Mouse (Mus musculus) G1E (cell line): ENCODE measurements around the gene Hrk.

ENCODE experiments used
- CTCF ChIP-seq: IDR thresholded peaks from 2 replicates; pipeline ENCODE4 v1.5.1; 2012; ENCODE audit warnings: low read depth, low read length, inconsistent platforms, mixed read lengths
- GATA1 ChIP-seq: IDR thresholded peaks from 2 replicates; pipeline ENCODE4 v1.6.1; 2012; ENCODE audit warnings: borderline replicate concordance, low read length, inconsistent platforms, mixed read lengths
- POLR2AphosphoS5 ChIP-seq: IDR thresholded peaks from 2 replicates; pipeline ENCODE4 v1.6.1; 2012; ENCODE audit warnings: low read depth, low read length, inconsistent platforms; ENCODE audit not compliant: insufficient replicate concordance

DNA sequence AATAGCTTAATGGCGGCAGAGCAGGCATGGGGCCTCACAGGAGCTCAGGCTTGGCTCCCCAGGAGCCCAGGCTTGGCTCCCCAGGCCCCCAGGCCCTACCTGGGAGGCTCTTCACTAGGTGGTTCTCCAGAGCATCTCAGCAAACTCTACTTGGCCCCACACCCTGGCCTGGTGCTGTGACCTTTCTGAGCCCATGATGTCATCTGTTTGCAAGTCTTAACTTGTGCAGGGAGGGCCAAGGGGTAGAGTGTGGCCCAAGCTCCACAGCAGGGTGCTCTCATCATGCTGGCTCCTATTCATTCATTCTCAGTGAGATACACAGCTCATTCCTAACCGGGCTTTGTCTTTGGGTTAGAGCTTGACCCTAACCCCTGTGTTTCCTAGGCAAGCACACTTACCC lies 43.8 kb upstream of the Hrk start:
- TF ChIP-seq GATA1 (no peak), CTCF (no peak), POLR2AphosphoS5 (no peak)
